Mouse (Mus musculus) natural killer cell, adult 2 months (primary cell): ENCODE data around the gene Mink1.
"Not testable (repeated sequence)": the region's sequence is repeated elsewhere in the genome, so short reads cannot be mapped to it uniquely, and the experiment has no call there.

ENCODE experiments used
- DNase-seq, 2 experiments: peaks; one replicate each; pipeline ENCODE4 v3.0.0; 2022; ENCODE audit warnings: low spot score in 2 of 2

Gene Mink1

DNA sequence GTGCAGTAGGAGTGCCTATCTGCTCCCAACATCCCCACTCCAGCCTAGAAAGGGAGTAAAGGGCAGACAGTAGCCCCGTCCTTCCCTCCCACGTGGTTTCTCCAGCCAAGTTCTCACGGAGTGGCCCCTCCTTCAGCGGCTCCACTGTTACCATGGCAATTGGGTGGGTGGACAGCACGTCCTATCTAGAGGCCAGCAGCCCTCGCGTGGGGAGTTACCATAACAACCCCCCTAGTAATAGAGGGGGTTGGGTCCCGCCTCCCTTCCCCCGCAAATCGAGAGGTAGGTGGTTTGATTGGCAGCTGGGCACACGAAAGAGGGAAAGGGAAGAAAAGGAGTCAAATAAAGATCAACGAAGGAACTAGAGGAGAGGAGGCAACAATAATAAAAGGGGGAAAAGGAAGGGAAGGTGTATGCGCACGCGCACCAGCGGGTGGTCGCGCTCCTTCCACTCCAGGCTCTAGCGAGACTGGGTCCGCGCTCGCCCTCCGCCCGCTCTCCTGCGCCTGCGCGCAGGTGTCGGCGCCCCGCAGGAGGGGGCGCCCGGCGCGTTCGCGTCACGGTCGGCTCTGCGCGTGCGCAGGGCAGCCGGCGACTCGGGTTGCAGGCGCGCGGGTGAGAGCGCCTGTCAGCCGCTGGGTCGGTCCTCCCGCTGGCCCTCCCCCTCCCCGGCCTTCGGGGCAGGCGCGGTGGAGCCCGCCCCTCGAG, at the start of gene Mink1:
Mink1 (plus strand) TSS at position 595 of the 708 bp plus-strand sequence.
- peak; percentile 74 to 83 for DNase-seq

DNA sequence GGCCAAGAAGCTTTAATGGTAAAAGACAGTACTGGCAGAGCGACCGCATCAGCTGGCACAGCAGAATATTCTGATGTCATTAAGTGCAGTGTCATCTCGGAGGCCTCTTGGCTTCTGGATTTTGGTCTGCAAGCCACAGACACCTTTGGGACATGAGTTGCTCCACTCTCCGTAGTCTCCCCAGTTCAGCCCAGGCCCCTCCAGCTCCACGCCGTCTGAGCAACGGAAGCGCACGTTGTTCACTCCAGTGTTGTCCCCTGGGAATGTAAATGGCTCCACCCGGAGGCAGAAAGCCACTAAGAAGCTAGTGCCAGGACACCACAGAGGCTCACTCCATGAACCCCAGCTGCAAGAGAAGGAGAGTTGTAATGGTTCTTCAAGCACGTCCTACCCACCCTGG, 49.2 kb upstream of the Mink1 start:
- no peak for DNase-seq

DNA sequence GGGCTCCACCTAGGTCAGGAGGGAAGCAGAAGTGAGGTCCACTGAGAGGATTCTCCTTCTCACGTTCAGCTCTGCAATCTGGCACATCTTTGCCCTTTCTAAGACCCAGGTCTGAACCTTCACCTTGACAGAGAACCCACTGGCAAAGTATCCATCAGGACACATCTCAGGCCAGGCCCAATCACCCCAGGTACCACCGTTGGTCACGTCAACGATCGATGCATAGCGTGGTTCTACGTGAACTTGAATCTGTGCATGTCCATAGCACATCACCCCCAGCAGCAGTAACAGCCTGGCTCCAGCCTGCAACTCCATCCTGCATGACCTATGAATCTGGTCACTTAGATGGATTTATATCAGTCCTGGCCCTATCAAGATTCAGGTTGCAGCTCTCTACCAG, 48.4 kb upstream of the Mink1 start, which contains the start of gene Vmo1:
Vmo1 (minus strand) TSS at position 329 of the 400 bp plus-strand sequence.
- no peak for DNase-seq

DNA sequence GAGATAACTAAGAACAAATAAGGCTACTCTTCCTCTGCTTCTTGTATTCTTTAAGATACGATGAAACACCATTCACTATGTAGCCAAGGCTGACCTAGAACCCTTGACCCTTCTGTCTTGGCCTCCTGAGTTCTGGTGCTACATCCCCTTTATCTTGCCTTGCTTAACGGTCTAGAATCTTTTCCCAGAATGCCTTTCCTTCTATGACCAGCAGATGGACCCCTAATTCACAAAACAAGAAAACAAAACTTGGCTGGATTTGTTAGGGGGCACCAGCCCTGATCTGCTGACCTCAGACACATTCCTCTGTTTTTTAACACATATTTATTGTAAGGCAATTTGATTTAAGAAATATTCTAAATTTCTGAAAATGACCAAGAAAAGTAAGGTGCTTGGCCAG, 46.3 kb upstream of the Mink1 start:
- peak; percentile 24 to 43 for DNase-seq

DNA sequence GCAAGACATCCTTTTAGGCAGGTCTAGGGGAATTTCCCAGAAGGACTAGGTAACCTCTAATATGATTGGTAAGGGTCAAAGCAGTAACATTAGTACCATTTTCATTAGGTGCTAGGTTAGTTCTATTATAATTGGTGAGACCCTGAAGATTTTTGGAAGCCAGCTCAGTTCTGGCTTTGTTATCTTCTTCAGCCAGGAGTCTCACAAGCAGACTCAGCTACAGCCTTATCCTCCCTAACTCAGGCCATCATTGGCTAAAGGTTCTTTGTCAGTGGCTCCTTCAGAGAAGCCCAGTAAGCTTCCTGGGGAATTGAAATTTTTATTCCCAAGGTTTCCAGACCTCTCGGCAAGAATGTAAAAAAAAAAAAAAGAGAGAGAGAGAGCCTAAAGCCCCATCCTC, 44.2 kb upstream of the Mink1 start:
- no peak for DNase-seq

DNA sequence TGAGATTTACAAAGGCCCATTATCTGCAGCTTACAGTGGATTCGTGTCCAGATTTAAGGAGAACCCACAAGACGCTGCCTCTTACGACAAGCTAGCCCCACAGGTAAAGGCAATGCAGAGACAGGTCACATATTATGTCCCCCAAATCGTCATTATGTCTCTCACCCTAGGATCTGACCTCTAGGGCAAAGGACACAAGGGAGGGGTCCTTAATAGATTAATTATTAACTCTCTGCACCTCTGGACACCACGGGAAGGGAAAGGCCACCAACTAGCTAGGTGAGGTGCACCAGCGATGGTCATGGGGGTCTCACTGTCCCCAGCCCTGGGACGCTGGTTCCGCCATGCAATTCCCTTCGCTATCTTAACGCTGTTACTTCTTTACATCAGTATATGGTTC, 43.8 kb upstream of the Mink1 start, which contains the start of gene Gltpd2:
Gltpd2 (plus strand) TSS at position 274 of the 400 bp plus-strand sequence.
- no peak for DNase-seq

DNA sequence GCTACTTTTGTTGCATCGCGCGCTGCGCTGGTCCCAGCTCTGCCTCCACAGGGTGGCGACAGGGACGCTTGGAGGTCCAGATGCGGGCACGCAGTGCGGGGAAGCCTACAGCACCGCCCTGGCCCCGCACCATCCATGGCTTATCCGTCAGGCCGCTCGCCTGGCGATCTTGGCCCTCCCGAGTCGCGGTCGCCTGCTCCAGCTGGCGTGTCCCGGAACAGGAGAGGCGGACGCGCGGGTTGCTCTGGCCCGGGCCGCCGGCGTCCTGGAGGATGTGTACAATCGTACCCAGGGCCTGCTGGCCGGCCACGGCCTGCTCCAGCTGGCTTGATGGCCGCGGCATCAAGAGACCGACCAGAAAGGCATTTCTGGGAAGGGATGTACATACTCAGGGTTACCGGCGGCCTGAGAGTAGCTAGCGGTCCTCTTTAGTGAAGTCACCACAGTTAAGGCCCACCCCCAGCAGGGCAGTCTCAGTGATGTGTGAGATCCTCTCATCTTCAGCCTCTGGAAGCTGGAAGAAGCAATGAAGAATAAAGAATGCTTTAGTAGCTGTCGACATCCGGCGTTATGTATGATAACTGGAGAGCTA, 42.4 kb upstream of the Mink1 start:
- DNase-seq: no peak

DNA sequence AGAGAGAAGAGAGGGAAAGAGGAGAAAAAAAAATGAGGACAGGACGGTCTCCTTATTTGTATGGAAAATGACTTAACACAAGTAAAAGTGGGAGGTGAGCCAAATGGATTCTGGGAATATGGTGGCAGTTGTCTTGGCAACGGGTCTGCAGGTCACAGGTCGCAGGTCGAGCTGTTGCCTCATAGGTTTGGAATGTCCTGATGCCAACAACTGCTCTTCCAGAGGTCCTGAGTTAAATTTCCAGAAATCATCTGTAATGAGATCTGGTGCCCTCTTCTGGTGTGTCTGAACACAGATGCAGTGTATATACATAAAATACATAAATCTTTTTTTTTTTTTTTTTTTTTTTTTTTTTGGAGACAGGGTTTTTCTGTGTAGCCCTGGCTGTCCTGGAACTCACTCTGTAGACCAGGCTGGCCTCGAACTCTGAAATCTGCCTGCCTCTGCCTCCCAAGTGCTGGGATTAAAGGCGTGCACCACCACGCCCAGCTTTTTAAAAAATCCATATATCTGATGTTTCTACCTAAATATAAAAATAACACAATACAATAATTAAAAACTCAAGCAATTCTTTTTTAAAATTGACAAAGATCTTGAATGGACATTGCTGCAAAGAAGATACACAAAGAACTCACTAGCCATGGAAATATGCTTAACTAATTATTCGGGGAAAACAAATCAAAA, 39.2 kb upstream of the Mink1 start:
- not testable (repeated sequence) for DNase-seq

DNA sequence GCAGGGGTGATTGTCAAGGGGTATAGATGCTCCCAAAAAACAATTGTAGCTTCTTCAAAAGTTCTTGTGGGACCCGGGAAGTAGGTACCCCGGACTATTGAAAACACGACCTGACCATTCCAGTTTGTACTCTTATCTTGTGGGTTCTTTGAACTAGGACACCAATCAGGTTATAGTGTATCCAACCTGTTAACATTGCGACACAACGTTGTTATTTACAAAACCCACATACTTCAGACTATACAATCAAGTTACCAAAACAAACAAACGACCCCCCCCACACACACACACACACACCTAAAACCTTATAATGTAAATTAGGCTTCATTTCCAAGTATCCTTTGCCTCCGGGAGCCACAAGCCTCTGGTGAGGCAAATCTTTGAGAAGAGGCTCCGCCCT, 37.9 kb upstream of the Mink1 start:
- no peak for DNase-seq

DNA sequence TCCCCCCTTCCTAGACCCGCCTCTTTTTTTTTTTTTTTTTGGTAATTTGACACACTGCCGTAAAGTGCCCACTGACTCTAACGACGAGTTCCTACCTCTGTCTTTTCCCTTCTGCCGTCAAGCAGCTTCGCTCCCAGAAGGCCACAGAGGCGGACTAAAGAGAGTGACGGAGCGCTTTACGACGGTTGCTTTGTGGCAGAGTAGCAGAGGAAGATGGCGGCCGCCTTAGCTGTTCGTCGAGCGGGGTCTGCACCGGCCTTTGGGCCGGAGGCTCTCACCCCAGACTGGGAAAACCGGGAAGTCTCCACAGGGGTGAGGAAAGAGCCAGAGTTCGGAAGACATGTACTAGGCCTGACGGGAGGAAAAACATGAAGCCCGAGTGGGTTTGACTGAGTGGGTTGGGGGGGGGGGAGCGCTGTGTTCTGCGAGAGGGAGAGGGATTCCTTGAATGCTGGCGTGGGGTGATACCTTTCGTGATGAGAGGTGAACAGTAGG, 37.5 kb upstream of the Mink1 start, which contains the start of gene Psmb6:
Psmb6 (plus strand) TSS at position 184 of the 495 bp plus-strand sequence.
- DNase-seq: peak; percentile 88 to 89

DNA sequence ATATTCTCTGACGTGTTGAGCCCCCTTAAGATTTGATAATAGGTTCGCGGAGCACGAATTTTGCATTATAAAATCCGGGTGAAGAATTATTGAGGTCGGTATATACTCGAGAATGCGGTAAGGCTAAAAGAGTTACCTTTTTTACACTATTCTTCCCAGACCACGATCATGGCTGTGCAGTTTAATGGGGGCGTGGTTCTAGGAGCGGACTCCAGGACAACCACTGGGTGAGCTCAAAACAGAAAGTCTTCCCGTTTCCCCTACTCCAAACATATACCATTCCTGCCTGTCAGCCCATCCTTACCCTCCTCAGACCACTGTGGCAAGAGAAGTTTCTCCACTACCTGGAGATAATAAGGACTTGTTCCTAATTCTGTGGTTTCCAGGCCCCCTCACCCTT, 37.0 kb upstream of the Mink1 start:
- no peak for DNase-seq

DNA sequence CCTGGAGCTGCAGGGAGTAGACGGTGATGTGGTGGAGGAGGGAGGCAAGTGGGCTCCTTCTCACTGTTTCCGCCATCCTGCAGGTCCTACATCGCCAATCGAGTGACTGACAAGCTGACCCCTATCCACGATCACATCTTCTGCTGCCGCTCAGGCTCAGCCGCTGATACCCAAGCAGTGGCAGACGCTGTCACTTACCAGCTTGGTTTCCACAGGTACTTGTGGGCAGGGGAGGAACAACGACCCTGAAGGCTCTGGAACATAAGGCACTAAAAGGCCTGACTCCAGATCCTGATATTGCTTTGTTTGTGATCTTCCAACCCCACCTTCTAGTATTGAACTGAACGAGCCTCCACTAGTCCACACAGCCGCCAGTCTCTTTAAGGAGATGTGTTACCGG, 36.5 kb upstream of the Mink1 start:
- no peak for DNase-seq

DNA sequence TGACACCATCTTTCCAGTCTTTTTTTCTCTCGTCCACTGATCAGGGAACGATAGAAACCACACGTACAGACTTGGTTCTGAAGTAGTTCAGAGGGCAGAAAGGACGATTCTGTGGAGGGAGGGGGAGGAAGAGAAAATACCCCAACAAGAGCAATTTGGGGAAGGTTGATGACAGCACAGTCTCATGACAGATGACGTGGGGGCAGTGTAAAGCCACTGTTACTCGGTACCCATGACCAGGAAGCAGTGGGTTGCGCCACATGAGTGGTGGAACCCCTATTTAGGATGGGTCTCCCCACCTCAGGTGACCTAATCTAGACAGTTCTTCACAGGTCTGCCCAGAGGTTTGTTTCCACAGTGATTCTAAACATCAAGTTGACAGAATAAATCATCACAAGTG, 34.1 kb upstream of the Mink1 start:
- DNase-seq: no peak

DNA sequence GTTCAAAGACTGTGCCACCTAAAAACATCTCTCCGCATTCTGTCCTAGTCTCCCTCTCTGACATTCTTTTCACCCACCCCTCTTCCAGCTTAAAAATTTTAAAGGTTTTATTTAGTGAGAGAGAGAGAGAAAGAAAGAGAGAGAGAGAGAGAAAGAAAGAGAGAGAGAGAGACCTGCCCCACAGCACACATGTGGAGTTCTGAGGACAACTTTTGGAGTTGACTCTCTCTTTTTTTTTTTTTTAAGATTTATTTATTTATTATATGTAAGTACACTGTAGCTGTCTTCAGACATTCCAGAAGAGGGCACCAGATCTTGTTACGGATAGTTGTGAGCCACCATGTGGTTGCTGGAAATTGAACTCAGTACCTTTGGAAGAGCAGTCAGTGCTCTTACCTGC, 31.6 kb upstream of the Mink1 start:
- not testable (repeated sequence) for DNase-seq

DNA sequence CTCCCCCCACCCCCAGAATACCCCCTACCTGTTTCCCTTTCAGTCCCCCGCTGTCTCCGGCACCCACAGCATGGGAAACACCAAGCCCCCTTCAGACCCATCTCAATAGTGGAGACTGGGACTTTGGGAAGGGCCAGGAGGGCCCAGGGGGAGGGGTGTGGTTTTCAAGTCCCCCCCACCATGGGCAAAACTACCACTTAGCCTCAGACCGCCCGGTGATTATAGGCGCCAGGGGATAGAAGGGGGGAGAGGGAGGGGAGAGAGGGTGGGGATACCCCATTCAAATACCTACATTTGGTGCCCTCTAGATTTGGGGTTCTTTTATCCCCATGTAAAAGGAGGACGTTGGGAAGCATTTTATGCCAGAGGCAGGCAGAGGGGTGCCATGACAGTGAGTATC, 29.8 kb upstream of the Mink1 start, which contains the start of gene Gm40193:
Gm40193 (minus strand) TSS at position 101 of the 400 bp plus-strand sequence.
- no peak for DNase-seq

DNA sequence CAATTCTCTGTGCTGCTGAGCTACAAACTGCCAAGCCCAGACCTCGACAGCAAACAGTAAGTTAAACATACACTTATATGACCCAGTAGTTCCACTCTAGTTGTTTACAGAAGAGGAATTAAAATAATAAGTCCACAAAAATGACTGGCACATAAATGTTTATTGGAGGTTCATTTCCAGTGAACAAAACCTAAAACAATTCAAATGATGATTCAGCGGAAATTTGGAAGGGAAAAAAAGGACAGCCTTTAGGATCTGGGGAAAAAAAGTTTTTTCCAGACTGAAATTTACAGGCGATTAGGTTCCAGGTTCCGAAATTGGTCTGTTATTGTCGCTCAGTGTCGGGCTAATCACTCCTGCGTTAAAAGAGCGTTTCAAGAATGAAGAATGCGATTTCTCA, 23.3 kb upstream of the Mink1 start:
- no peak for DNase-seq

DNA sequence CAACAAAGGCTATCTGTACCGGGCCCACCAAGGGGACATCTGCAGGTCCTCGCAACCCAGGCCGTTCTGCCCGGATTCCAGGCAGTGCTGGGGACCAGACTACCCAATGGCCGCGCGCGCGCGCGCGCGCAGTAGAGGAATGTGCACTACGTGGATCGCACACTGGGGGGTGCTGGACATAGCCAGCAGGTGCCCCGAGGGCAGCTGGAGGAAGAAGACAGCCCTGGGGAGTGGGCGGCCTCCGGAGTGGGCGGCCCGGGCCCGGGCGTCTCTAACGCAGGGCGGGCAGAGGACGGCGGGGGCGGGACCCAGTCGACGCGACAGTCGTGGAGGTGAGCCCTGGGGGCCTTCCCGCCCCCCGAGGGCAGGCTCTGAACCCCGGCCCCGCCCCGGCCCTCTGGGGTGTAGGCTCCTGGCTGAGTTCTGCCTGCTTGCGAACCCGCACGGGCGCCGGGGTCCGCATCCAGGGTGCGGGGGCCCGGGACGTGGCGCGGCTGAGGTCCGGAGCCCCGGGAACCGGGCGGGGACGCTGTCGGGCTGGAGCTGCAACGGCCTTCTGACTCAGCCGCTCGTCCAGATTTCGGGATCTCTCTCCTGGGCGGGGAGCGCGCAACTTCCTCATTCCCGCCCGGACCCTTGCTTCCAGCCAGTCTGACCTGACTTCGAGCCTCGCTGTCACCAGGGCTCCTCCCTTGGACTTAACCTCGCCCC, 22.6 kb upstream of the Mink1 start, which contains the start of gene Pld2:
Pld2 (plus strand) TSS at position 188 of the 711 bp plus-strand sequence.
- DNase-seq: peak; percentile 73 to 81

DNA sequence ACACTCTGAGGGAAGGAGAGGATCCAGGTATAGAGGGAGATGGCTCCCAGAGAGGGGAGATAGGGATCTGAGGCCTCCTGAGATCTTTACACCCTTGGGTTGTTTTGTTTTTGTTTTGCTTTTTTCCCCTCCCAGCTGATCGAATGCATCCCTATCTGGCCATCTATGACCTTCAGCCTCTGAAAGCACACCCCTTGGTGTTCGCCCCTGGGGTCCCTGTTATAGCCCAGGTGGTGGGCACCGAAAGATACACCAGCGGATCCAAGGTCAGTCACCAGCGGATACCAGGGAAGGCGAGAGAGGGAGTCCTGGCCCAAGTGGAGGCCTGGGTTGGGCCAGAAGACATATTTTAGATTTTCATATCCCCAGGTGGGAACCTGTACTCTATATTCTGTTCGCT, 21.8 kb upstream of the Mink1 start:
- no peak for DNase-seq

DNA sequence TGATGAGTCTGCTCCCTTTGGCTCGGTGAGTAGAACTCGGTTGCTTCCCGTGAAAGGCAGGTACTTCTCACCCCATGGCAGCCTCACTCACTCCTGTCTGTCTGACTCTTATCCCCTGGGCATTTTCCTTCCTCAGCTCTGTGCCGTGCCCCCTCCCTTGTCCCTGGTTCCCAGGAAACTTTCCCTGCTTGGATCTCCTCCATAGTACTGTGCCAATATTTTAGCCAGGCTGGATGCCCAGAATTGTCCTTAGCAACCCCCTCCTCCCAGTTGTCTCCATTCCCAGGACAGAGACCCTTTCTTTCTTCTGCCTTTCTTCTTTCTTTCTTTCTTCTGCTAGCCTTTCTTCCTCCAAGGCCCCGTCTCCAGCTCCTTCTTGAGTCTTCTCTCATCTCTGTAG, 21.3 kb upstream of the Mink1 start:
- DNase-seq: no peak

DNA sequence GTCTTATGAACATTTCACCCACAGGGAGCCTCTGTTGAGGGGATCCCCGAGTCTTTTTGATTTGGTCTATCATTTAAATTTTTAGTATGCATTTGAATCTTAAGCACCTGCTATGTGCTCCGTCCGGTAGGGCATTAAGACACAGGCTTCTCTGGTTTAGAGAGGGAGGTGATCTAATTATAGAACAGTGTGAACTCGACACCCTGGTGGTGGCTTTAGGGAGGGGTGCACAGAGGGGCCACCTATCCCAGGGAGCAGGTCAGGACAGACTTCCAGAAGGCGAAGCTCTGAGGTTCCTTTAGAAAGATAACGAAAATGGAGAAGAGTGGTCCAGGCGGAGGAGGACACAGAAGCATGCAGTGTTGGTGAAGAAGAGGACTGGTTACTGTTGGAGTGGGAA, 18.2 kb upstream of the Mink1 start:
- DNase-seq: no peak

DNA sequence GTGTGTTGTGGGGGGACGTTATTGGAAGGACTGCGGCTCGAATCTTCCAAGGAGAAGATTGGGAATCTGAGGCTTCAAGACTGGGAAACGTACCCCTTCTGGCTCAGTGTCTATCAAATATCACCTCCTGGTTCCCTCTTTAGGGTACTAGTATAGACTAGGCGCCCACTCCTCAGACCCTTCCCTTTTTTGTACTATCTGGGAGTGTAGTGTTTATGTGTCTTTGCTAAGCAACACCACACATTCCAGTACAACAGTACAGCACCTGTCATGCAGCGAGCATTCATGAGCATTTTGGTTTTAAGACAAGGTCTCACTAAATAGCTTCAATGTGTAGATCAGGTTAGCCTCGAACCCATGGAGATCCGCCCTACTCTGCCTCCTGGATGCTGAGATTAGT, 11.2 kb upstream of the Mink1 start:
- DNase-seq: no peak

DNA sequence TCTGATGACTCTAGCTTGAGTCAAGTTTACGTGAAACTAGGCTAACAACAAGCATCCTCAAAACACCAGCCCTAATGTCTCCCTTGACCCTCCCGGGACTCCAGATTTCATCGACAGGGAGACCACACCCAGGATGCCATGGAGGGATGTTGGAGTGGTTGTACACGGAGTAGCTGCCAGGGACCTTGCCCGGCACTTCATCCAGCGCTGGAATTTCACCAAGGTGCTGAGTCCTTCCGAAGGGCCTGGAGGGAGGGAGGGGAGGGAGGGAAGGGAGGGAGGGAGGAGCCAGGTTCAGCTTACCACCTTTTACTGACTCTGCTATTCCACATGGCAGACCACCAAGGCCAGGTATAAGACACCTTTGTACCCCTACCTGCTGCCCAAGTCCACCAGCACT, 8.7 kb upstream of the Mink1 start:
- DNase-seq: no peak
